Mouse (Mus musculus) intestine, embryonic 14.5 days (tissue): ENCODE measurements at regions not wholly inside any gene's neighbourhood (a gene's known extent, or its start where the extent isn't known, plus 50 kb on each side); places are given as distances from the start of the nearest gene placed in this dataset.

Experiments used
- ATAC-seq: fragments of 200-750 bp; cut with Nextera tagmentation; replicated peaks from 2 replicates; pipeline ENCODE4 v1.8.0; 2017; ENCODE audit warnings: low read depth, moderate number of reproducible peaks, moderate TSS enrichment, moderate library complexity; ENCODE audit not compliant: low FRiP score, low TSS enrichment
- DNase-seq: peaks from one replicate; pipeline ENCODE4 v3.0.0-alpha.2; 2018; ENCODE audit warnings: low spot score
- H3K27ac ChIP-seq: fragments of 300-500 bp; sonication (generic); 2 replicates; pipeline ENCODE4 v1.5.1; 2014; ENCODE audit warnings: low read depth, mild to moderate bottlenecking, control low read depth
- H3K27me3 ChIP-seq: fragments of 300-500 bp; sonication (generic); replicated peaks from 2 replicates; pipeline ENCODE4 v1.6.1; 2014; ENCODE audit warnings: low read length, control low read depth; ENCODE audit not compliant: control insufficient read depth, insufficient read depth
- H3K36me3 ChIP-seq: fragments of 300-500 bp; sonication (generic); 2 replicates; pipeline ENCODE4 v1.6.1; 2014; ENCODE audit warnings: low read length, control low read depth; ENCODE audit not compliant: control insufficient read depth, insufficient read depth
- H3K4me1 ChIP-seq: fragments of 300-500 bp; sonication (generic); replicated peaks from 2 replicates; pipeline ENCODE4 v1.6.1; 2014; ENCODE audit warnings: low read length, control low read depth, mixed read lengths; ENCODE audit not compliant: control insufficient read depth, insufficient read depth
- H3K4me2 ChIP-seq: fragments of 300-500 bp; sonication (generic); 2 replicates; pipeline ENCODE4 v1.6.1; 2014; ENCODE audit warnings: low read length
- H3K4me3 ChIP-seq: fragments of 300-500 bp; sonication (generic); 2 replicates; pipeline ENCODE4 v1.5.1; 2014; ENCODE audit warnings: low read depth, low read length, control low read depth, mixed read lengths
- H3K9ac ChIP-seq: fragments of 300-500 bp; sonication (generic); 2 replicates; pipeline ENCODE4 v1.6.1; 2014; ENCODE audit warnings: mild to moderate bottlenecking, low read length
- H3K9me3 ChIP-seq: fragments of 300-500 bp; sonication (generic); 2 replicates; pipeline ENCODE4 v1.6.1; 2016; ENCODE audit warnings: low read length, control low read depth; ENCODE audit not compliant: control insufficient read depth
- WGBS: fragments of 180-500 bp; shearing (Covaris S2); extraction: QIAGEN DNeasy Blood & Tissue Kit; methylation state at CpG from one replicate; pipeline ENCODE4 v1.1.7; 2014; 5-methylcytosine and 5-hydroxymethylcytosine counted together

DNA sequence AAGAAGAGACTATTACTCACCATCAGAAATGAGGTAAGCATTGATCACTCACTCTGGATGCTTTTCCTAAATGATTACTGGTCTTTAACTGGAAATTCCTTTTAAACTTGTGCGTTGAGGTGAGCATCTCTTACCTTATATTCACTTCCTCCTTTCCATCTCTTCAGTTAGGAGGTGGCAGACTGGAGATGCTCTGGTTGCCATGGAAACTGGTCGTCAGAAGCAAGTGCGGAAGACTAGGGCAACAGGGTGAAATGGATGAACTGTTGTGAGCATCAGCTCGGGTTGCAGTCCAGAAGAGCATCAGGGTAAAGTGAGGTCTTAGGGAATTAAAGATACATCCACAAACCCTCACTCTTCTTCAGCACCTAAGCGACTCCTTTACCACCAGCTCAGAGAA is 86.2 kb upstream of the Rab3gap2 start:
- no peak for DNase-seq
- Histone ChIP-seq H3K9me3 (no peaks in the 10 kb centered on the region), H3K4me3 (no peak overlapping the region), H3K9ac (no peak overlapping the region), H3K4me2 (no peak overlapping the region), H3K36me3 (no peaks in the 10 kb centered on the region), H3K27me3 (no peaks in the 10 kb centered on the region), H3K4me1 (no peaks in the 10 kb centered on the region), H3K27ac (no peak overlapping the region)
- 50% methylated on average over 5 of the region's 5 CpGs for WGBS
- ATAC-seq = no peak

DNA sequence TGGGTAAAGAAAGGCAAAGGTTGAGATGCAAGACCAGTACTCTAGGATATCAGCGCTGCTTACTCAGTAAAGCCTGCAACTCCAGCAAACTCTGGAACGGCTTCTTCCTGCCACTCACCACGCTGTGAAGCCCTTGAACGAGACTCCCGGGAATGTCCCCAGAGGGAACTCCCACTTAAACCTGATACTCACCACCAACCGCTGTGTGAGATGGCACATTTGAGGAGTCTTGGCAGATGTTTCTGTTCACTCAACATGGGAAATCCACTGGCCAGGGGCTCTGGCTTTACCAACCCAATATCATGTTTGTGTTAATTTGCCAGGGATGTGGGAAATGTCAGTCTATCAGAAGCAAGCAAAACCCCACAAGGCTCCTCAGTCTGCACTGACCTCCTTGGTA is 90.2 kb upstream of the Rab3gap2 start:
- 72% methylated on average over 6 of the region's 6 CpGs for WGBS
- no peak for DNase-seq
- Histone ChIP-seq H3K27me3 (no peaks in the 10 kb centered on the region), H3K4me3 (no peak overlapping the region), H3K9ac (no peak overlapping the region), H3K4me2 (no peak overlapping the region), H3K9me3 (no peaks in the 10 kb centered on the region), H3K36me3 (no peaks in the 10 kb centered on the region), H3K4me1 (no peaks in the 10 kb centered on the region), H3K27ac (no peak overlapping the region)
- ATAC-seq = no peak

- H3K4me2 ChIP-seq = no peak overlapping the region
- no peaks in the 10 kb centered on the region for H3K27me3 ChIP-seq
- H3K4me1 ChIP-seq = no peaks in the 10 kb centered on the region
- no peaks in the 10 kb centered on the region for H3K36me3 ChIP-seq
- ATAC-seq = no peak
- WGBS = 69% methylated on average over 4 of the region's 4 CpGs
- H3K9ac ChIP-seq = no peak overlapping the region
- H3K9me3 ChIP-seq = no peaks in the 10 kb centered on the region
- no peak overlapping the region for H3K27ac ChIP-seq
- H3K4me3 ChIP-seq = no peak overlapping the region
- no peak for DNase-seq
Measured at GRCm38 (mm10) chr1:185112017-185112399, 91.9 kb upstream of the Rab3gap2 start.

DNA sequence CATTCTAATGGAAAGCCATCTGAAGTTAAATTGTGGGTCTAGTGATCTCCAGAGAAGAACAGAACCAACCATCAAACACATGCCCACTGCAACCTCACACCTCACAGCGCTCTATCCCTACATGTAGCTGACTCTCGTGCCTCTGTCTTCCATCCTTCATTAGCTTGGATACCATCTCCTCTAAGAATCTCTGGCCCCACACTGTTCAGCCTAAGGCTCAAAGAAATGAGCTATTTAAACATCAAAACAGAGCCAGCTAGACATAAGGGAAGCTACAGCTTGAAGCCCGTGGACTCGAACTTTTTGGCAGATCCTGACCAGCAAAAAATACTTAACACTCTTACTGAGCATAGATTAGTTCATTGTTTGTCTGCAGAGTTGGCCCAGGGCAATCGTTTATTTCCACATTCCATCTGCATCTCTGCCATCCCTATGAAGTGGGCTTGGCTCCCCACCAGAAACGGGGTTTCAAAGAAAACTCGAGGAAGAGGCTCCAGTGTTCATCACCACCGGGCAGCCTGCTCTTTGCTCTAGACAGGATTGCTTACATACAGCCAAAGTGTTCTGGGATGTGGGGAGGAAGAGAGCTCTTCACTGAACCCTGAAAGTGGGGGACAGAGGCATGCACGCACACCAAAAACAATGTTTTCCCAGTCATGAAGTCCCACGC is 92.4 kb upstream of the Rab3gap2 start:
- H3K4me3 ChIP-seq = no peak overlapping the region
- H3K4me2 ChIP-seq = no peak overlapping the region
- ATAC-seq (no peak), DNase-seq (no peak)
- WGBS = 57% methylated on average over 10 of the region's 10 CpGs
- no peaks in the 10 kb centered on the region for H3K27me3 ChIP-seq
- H3K9me3 ChIP-seq = no peaks in the 10 kb centered on the region
- H3K4me1 ChIP-seq = no peaks in the 10 kb centered on the region
- H3K27ac ChIP-seq = no peak overlapping the region
- no peaks in the 10 kb centered on the region for H3K36me3 ChIP-seq
- no peak overlapping the region for H3K9ac ChIP-seq

DNA sequence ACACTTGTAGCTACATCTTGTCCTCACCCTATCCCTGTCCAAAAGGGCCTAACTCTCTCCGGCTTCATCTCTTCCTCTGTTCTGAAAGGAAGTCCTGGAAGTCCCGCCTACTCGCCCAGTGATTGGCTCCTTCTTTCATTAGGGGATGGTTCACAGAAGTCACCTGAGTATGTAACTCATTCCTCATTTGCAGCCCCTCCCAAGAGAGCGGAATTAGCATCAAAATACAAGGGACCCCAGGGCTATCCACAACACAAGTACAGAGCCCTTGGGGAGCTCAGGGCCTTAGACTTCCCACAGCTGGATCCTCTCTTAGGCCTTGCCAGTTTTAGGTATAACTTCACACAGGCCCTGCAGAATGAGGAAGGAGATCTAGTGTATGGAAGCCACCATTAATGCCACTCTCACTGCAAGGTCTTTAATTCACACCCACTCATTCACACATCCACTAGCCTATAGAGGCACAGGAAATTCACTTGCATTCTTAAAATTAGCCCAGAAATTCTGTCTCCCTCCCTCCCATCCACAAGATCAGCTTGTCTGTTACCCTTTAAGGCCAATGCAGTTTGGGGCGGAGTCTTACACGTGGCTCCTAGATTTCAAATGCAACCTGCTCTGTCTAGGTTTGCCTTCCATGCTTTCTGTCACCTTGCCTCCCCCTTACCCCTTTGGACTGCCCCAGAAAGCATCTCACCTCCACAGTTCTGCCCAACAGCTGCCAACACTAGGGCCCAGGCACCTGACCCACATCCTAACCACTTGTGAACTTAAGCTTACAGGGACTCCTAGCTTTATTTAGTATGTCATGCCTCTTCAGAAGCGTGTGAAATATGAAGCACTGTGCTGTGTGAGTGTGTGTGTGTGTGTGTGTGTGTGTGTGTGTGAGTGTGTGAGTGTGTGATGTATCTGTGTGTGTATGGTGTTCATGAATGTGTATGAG is 98.7 kb upstream of the Rab3gap2 start:
- no peaks in the 10 kb centered on the region for H3K36me3 ChIP-seq
- DNase-seq (no peak), ATAC-seq (no peak)
- no peak overlapping the region for H3K4me3 ChIP-seq
- no peaks in the 10 kb centered on the region for H3K27me3 ChIP-seq
- no peaks in the 10 kb centered on the region for H3K9me3 ChIP-seq
- H3K27ac ChIP-seq = no peak overlapping the region
- no peaks in the 10 kb centered on the region for H3K4me1 ChIP-seq
- 55% methylated on average over 7 of the region's 7 CpGs for WGBS
- H3K9ac ChIP-seq = no peak overlapping the region
- no peak overlapping the region for H3K4me2 ChIP-seq

- H3K9me3 ChIP-seq = no peaks in the 10 kb centered on the region
- 23% methylated on average over 4 of the region's 4 CpGs for WGBS
- H3K9ac ChIP-seq = no peak overlapping the region
- no peak overlapping the region for H3K4me2 ChIP-seq
- H3K4me1 ChIP-seq = peaks cover 9% of the 10 kb centered on the region
- H3K4me3 ChIP-seq = no peak overlapping the region
- H3K36me3 ChIP-seq = no peaks in the 10 kb centered on the region
- H3K27ac ChIP-seq = no peak overlapping the region
- no peaks in the 10 kb centered on the region for H3K27me3 ChIP-seq
- DNase-seq = no peak
- ATAC-seq = no peak
Measured at GRCm38 (mm10) chr1:185103803-185104202, 100.1 kb upstream of the Rab3gap2 start.

DNA sequence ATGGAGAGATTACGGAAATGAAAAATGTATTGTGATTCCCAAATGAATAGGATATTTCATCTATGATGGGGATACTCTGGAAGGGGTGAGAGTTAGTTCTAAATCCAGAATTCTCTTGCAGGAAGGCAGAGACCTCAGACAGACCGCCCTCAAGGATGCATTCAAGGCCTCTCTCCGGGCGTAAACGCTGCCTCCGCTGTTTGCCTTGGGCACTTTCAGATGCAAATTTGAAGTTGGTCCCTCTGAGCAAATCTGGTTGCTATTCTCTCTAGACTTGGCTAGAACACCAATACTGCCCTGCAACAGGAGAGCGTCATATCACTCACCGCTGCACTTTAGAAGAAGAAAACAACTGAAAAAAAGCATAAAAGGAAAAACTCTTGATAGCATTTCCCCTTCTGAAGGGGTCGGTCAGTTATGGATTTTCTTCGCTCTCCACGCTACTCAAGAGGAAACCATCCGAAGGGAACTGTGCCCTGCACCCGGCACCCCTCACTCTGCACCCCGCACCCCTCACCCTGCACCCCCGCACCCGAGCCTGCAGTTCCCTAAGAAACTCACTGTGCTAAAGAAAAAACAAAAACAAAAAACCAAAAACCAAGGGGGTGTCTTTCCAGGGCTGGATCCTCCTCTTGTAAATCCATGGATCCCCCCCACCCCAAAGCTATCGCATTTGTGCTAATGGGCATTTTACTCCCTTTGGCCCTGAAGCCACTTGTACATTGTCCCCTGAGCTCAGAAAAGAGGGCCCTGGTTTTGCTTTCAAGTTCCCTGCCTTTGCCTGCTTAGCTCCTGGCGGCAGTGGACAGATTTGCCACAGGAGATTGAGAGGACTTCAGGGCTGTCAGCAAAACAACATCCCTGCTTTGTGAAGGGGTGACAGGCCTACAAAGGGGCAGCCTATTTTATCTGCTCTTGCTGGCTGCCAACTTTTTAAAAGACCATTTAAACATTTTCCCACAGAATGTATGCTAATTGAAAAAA is 99.9 kb upstream of the Mark1 start:
- no peak overlapping the region for H3K4me3 ChIP-seq
- H3K27me3 ChIP-seq = no peaks in the 10 kb centered on the region
- WGBS = 49% methylated on average over 18 of the region's 18 CpGs
- peaks cover 20% of the 10 kb centered on the region for H3K4me1 ChIP-seq
- H3K36me3 ChIP-seq = no peaks in the 10 kb centered on the region
- no peak for ATAC-seq
- no peak overlapping the region for H3K9ac ChIP-seq
- H3K4me2 ChIP-seq = no peak overlapping the region
- no peaks in the 10 kb centered on the region for H3K9me3 ChIP-seq
- peak overlapping the region; percentile 57 for H3K27ac ChIP-seq
- no peak for DNase-seq

GRCm38 (mm10) chr1:185098195-185098974 is 99.0 kb upstream of the Mark1 start:
- Histone ChIP-seq H3K36me3 (no peaks in the 10 kb centered on the region), H3K4me3 (no peak overlapping the region), H3K4me2 (peak overlapping the region; percentile 26), H3K4me1 (peaks cover 20% of the 10 kb centered on the region), H3K27me3 (no peaks in the 10 kb centered on the region), H3K9ac (no peak overlapping the region), H3K27ac (peak overlapping the region; percentile 57), H3K9me3 (no peaks in the 10 kb centered on the region)
- ATAC-seq = no peak
- DNase-seq = no peak
- 11% methylated on average over 17 of the region's 17 CpGs for WGBS
